Mouse (Mus musculus): ENCODE data around the gene Caskin2.
"Not testable (repeated sequence)": the region's sequence is repeated elsewhere in the genome, so short reads cannot be mapped to it uniquely, and the experiment has no call there.

Caskin2 gene

GRCm38 (mm10) chr11:115765607-115766141 is 47.8 kb downstream of the Caskin2 start:
- peak in 1 of 2 experiments; percentile 68 for DNase-seq (ENCODE audit: low spot score in 2 of 2)

GRCm38 (mm10) chr11:115765103-115765606 is 48.3 kb downstream of the Caskin2 start, which contains the start of gene Tmem94:
Tmem94 (plus strand) TSS chr11:115765433.
- DNase-seq (ENCODE audit: low spot score in 2 of 2), result peak; percentile 97 to 98

- no peak for DNase-seq (ENCODE audit: low spot score in 2 of 2)
Observed at GRCm38 (mm10) chr11:115764698-115765097, 48.7 kb downstream of the Caskin2 start.

- not testable (repeated sequence) for DNase-seq (ENCODE audit: low spot score in 2 of 2)
Observed at GRCm38 (mm10) chr11:115762176-115762575, 51.3 kb downstream of the Caskin2 start.

- no peak for DNase-seq (ENCODE audit: low spot score in 2 of 2)
Observed at GRCm38 (mm10) chr11:115753485-115753884, 60.0 kb downstream of the Caskin2 start.

GRCm38 (mm10) chr11:115752653-115753052 is 60.8 kb downstream of the Caskin2 start:
- no peak for DNase-seq (ENCODE audit: low spot score in 2 of 2)

- no peak for DNase-seq (ENCODE audit: low spot score in 2 of 2)
Observed at GRCm38 (mm10) chr11:115751725-115752124, 61.7 kb downstream of the Caskin2 start.

DNA sequence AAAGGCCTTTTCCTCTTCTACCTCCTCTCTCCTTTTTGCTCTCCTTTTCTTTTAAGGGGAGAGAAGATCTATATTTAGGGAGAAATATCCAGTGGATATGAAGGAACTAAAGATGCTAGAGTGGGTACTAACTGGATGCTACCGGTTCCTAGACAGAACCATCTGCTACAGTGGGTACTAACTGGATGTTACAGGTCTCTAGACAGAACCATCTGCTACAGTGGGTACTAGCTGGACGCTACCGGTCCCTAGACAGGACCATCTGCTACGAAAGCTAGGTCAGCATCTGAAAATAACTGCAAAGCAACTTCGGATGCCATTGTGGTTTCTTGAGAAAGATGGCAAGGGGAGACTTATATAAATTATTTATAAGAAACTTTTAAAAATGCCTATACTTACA is 63.6 kb downstream of the Caskin2 start:
- no peak for DNase-seq (ENCODE audit: low spot score in 2 of 2)

All from cerebellum, postnatal 4 days (tissue).